Mouse (Mus musculus) lung, embryonic 16.5 days (tissue): ENCODE data around the gene Hist1h2af. TPM values are rescaled to one million over a fixed set of nuclear protein-coding genes. Genes with fewer than 3 reads are reported as not detected.
"Not testable (repeated sequence)": the region's sequence is repeated elsewhere in the genome, so short reads cannot be mapped to it uniquely, and the experiment has no call there.

Experiments used
- ATAC-seq: fragments of 200-750 bp; cut with Nextera tagmentation; 2 replicates; pipeline ENCODE4 v1.8.0; 2017; ENCODE audit warnings: low read depth, mild to moderate bottlenecking, moderate library complexity
- H3K27ac ChIP-seq: fragments of 300-500 bp; sonication (generic); 2 replicates; pipeline ENCODE4 v1.5.1; 2014; ENCODE audit warnings: mild to moderate bottlenecking, control low read depth, low read length
- H3K27me3 ChIP-seq: fragments of 300-500 bp; sonication (generic); 2 replicates; pipeline ENCODE4 v1.6.1; 2014; ENCODE audit warnings: low read depth, low read length, mixed read lengths; ENCODE audit not compliant: control insufficient read depth, insufficient read depth
- H3K36me3 ChIP-seq: fragments of 300-500 bp; sonication (generic); 2 replicates; pipeline ENCODE4 v1.6.1; 2014; ENCODE audit warnings: low read length; ENCODE audit not compliant: control insufficient read depth, insufficient read depth
- H3K4me1 ChIP-seq: fragments of 300-500 bp; sonication (generic); replicated peaks from 2 replicates; pipeline ENCODE4 v1.6.1; 2014; ENCODE audit warnings: low read length, mixed read lengths; ENCODE audit not compliant: control insufficient read depth, insufficient read depth
- H3K4me2 ChIP-seq: fragments of 300-500 bp; sonication (generic); 2 replicates; pipeline ENCODE4 v1.6.1; 2014; ENCODE audit warnings: low read depth, low read length, control low read depth
- H3K4me3 ChIP-seq: fragments of 300-500 bp; sonication (generic); 2 replicates; pipeline ENCODE4 v1.5.1; 2014; ENCODE audit warnings: mild to moderate bottlenecking, low read length, control low read depth
- H3K9ac ChIP-seq: fragments of 300-500 bp; sonication (generic); 2 replicates; pipeline ENCODE4 v1.6.1; 2014; ENCODE audit warnings: low read length, control low read depth
- H3K9me3 ChIP-seq: fragments of 300-500 bp; sonication (generic); 2 replicates; pipeline ENCODE4 v1.6.1; 2016; ENCODE audit warnings: low read length; ENCODE audit not compliant: control insufficient read depth
- WGBS: fragments of 180-500 bp; shearing (Covaris S2); extraction: QIAGEN DNeasy Blood & Tissue Kit; methylation state at CpG from one replicate; pipeline ENCODE4 v1.1.7; 2014; 5-methylcytosine and 5-hydroxymethylcytosine counted together
- polyA plus RNA-seq: library from polyadenylated mRNA; unstranded; fragments of >200 nt; fragmentation: Nextera tagmentation; extraction: Ambion mirVana; gene quantifications from 2 replicates; pipeline ENCODE4 v1.2.1, GENCODE M21; 2015

Gene Hist1h2af
- polyA plus RNA-seq, 1 experiment from 2014 or later = 8.0 TPM

DNA sequence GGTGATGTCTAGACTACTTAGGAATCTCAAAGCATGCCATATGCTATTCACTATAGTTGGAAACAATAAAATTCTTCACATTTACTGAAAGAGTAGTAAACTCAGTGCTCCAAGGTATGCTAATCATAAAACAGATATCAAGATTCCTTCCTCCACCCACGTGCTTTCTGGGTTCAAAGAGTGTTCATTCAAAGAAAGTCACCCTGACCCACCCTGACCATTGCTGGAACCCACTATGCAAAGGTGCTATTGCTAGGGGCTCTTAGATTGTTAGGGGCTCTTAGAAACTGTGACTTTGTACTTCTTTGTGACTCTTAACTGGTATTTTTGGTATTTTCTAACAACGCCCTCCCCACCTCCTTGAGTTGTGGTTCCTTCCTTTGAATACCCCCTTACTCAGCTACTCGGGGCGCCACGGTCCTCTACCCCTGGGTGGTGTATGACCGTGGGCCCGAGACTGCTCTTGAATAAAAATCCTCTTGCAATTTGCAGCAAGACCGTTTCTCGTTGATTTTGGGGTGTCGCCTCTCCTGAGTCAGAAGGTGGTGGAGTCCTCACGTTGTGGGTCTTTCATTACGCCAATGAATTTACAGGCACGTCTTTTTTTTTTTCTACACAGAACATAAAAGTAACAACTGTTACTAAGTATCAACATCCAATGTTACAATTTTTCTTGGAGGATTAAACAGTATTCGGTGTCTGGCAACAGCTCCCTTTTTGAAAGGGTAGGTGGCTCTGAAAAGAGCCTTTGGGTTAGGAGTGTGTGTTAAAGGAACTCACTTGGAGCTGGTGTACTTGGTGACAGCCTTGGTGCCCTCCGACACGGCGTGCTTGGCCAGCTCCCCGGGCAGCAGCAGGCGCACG lies 39.6 kb downstream of the Hist1h2af start:
- H3K4me3 ChIP-seq = peak overlapping the region; percentile 52
- H3K27ac ChIP-seq = peak overlapping the region; percentile 91
- not testable (repeated sequence) for H3K9me3 ChIP-seq, H3K36me3 ChIP-seq, H3K4me1 ChIP-seq, ATAC-seq, H3K27me3 ChIP-seq
- peak overlapping the region; percentile 70 for H3K9ac ChIP-seq
- 3% methylated on average over 17 of the region's 20 CpGs for WGBS
- peak overlapping the region; percentile 85 for H3K4me2 ChIP-seq

DNA sequence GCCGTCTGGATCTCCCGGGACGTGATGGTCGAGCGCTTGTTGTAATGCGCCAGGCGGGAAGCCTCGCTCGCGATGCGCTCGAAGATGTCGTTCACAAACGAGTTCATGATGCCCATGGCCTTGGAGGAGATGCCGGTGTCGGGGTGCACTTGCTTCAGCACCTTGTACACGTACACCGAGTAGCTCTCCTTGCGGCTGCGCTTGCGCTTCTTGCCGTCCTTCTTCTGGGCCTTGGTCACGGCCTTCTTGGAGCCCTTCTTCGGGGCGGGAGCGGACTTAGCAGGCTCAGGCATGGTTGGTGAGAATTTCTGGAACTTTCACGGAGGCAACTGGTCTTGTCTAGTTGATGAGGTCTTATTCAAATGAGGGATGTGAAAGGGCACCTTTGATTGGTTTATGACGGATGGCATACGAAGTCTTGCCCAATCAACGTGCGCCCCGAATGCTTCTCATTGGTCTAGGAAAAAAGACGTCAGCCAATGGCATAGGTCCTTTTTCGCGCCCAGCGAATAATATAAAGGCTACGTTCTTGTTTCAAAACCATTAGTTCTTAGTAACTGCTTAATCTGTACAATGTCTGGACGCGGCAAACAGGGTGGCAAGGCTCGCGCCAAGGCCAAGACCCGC lies 40.3 kb downstream of the Hist1h2af start, which contains the start of the genes Hist1h2bf and Hist1h2ad:
TSS of gene Hist1h2bf (minus strand) at position 299 of the 627 bp plus-strand sequence.
TSS of gene Hist1h2ad (plus strand) at position 484 of the 627 bp plus-strand sequence.
- 0% methylated on average over 27 of the region's 42 CpGs for WGBS
- H3K4me1 ChIP-seq, H3K9me3 ChIP-seq, H3K27me3 ChIP-seq, H3K36me3 ChIP-seq: not testable (repeated sequence)
- Histone ChIP-seq H3K4me3 (peak within 1 kb of the TSS; percentile 52), H3K9ac (peak within 1 kb of the TSS; percentile 70), H3K4me2 (peak within 1 kb of the TSS; percentile 85), H3K27ac (peak within 1 kb of the TSS; percentile 91)
- peak; percentile 89 for ATAC-seq

DNA sequence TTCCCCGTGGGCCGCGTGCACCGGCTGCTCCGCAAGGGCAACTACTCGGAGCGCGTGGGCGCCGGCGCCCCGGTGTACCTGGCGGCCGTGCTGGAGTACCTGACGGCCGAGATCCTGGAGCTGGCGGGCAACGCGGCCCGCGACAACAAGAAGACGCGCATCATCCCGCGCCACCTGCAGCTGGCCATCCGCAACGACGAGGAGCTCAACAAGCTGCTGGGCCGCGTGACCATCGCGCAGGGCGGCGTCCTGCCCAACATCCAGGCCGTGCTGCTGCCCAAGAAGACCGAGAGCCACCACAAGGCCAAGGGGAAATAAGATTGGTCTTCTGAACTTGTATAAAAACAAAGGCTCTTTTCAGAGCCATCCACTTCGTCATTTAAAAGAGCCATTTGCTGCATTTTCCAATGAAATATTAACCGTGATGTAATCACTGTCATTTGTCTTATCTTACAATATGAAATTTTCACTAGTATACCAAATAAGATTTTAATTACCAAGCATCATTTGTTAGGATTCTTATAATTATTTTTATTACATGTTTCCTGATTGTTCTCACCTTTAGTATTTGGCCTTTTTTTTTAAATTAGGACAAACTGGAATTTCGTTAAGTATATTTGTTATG lies 41.0 kb downstream of the Hist1h2af start:
- H3K9ac ChIP-seq = peak overlapping the region; percentile 53; the same call in 1 of the 2 replicates
- 2% methylated on average over 4 of the region's 39 CpGs for WGBS

GRCm38 (mm10) chr13:23575271-23575851 lies 41.7 kb downstream of the Hist1h2af start, which contains the start of gene Hist1h3d:
TSS of gene Hist1h3d (plus strand) at chr13:23575763.
- Histone ChIP-seq H3K4me1 (peaks cover 6% of the 10 kb centered on the region; the same call in 1 of the 2 replicates), H3K36me3 (no peaks in the 10 kb centered on the region), H3K4me2 (peak within 1 kb of the TSS; percentile 72), H3K9me3 (no peaks in the 10 kb centered on the region), H3K27me3 (no peaks in the 10 kb centered on the region), H3K4me3 (peak within 1 kb of the TSS; percentile 58), H3K27ac (peak within 1 kb of the TSS; percentile 91), H3K9ac (peak within 1 kb of the TSS; percentile 75)
- WGBS = under 1% methylated on average over 18 of the region's 18 CpGs
- peak; percentile 55 for ATAC-seq

More for the DNA sequence above, 41.0 kb downstream of the Hist1h2af start:
- H3K36me3 ChIP-seq, H3K4me1 ChIP-seq, H3K9me3 ChIP-seq, H3K27me3 ChIP-seq: not testable (repeated sequence)
- Histone ChIP-seq H3K27ac (peak overlapping the region; percentile 91), H3K4me3 (peak overlapping the region; percentile 37), H3K4me2 (peak overlapping the region; percentile 55)
- ATAC-seq = peak; percentile 0; the same call in 1 of the 2 replicates

GRCm38 (mm10) chr13:23575864-23576313 lies 42.2 kb downstream of the Hist1h2af start:
- H3K9ac ChIP-seq = peak overlapping the region; percentile 75
- 1% methylated on average over 8 of the region's 40 CpGs for WGBS
- H3K4me3 ChIP-seq = peak overlapping the region; percentile 58
- H3K4me1 ChIP-seq, ATAC-seq, H3K36me3 ChIP-seq, H3K9me3 ChIP-seq, H3K27me3 ChIP-seq: not testable (repeated sequence)
- H3K27ac ChIP-seq = peak overlapping the region; percentile 80
- peak overlapping the region; percentile 72 for H3K4me2 ChIP-seq

DNA sequence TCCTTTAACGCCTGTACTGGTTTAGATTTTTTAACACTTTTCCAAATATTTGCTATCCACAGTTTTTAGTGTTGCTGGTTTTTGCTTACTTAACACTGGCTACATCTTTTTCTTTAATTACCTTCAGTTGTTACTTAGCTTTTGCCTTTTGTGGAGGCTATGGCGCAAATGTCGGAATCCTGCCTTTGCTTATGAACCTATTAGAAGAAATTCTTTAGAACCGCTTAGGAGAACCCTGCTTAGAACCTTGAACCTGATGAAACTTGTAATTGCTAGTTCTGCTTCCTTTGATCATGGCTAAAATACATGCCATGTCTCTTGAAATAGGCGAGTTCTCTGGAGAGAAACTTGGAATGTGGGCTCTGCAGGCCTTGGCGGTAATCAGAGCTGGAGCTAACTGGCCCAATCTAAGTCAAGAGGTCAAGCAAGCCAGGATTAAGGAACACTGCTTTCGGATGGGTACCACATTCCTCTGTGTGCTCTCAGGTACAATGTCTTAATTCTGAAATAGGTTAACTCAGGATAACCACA lies 42.7 kb downstream of the Hist1h2af start:
- peak overlapping the region; percentile 80 for H3K27ac ChIP-seq
- WGBS = 3% methylated on average over 7 of the region's 7 CpGs
- H3K36me3 ChIP-seq = no peaks in the 10 kb centered on the region
- ATAC-seq = no peak
- H3K4me2 ChIP-seq = peak overlapping the region; percentile 72
- no peaks in the 10 kb centered on the region for H3K9me3 ChIP-seq
- peaks cover 10% of the 10 kb centered on the region for H3K4me1 ChIP-seq
- H3K27me3 ChIP-seq = no peaks in the 10 kb centered on the region
- peak overlapping the region; percentile 75 for H3K9ac ChIP-seq
- H3K4me3 ChIP-seq = peak overlapping the region; percentile 58

GRCm38 (mm10) chr13:23576906-23577639 lies 43.4 kb downstream of the Hist1h2af start:
- H3K27me3 ChIP-seq = no peaks in the 10 kb centered on the region
- WGBS = 18% methylated on average over 6 of the region's 6 CpGs
- no peaks in the 10 kb centered on the region for H3K9me3 ChIP-seq
- peak overlapping the region; percentile 58 for H3K4me3 ChIP-seq
- H3K4me1 ChIP-seq = peaks cover 13% of the 10 kb centered on the region
- H3K4me2 ChIP-seq = peak overlapping the region; percentile 72
- H3K36me3 ChIP-seq = no peaks in the 10 kb centered on the region
- no peak for ATAC-seq
- H3K27ac ChIP-seq = peak overlapping the region; percentile 80
- peak overlapping the region; percentile 75 for H3K9ac ChIP-seq

- Histone ChIP-seq H3K4me1 (peaks cover 17% of the 10 kb centered on the region), H3K9ac (no peak overlapping the region), H3K4me2 (no peak overlapping the region; the same call in 1 of the 2 replicates), H3K27ac (no peak overlapping the region), H3K9me3 (no peaks in the 10 kb centered on the region), H3K27me3 (no peaks in the 10 kb centered on the region), H3K4me3 (no peak overlapping the region), H3K36me3 (no peaks in the 10 kb centered on the region)
- 79% methylated on average over 1 of the region's 1 CpGs for WGBS
- no peak for ATAC-seq
Observed at GRCm38 (mm10) chr13:23577835-23578234, 44.1 kb downstream of the Hist1h2af start.
